Mouse (Mus musculus): ENCODE data around the gene Gm20479. TPM values are rescaled to one million over a fixed set of nuclear protein-coding genes. Genes with fewer than 3 reads are reported as not detected.

Gene Gm20479
- polyA plus RNA-seq, 1 experiment from 2014 or later, result 1.9 TPM

GRCm38 (mm10) chr7:27345444-27345843, 11.8 kb downstream of the Gm20479 start:
- Histone ChIP-seq H3K4me3 (ENCODE audit: low read length) (no peak overlapping the region), H3K27ac (ENCODE audit: low read depth, low read length) (no peak overlapping the region), H3K4me1 (ENCODE audit: control insufficient read depth, insufficient read depth, low read length) (no peaks in the 10 kb centered on the region), H3K36me3 (ENCODE audit: control insufficient read depth, insufficient read depth, low read length) (peaks cover 24% of the 10 kb centered on the region), H3K9me3 (ENCODE audit: control insufficient read depth, low read length) (no peaks in the 10 kb centered on the region), H3K9ac (ENCODE audit: low read depth, low read length) (no peak overlapping the region), H3K4me2 (replicated peaks; ENCODE audit: low read depth, low read length) (no peak overlapping the region), H3K27me3 (ENCODE audit: control insufficient read depth, insufficient read depth, low read length) (no peaks in the 10 kb centered on the region)
- 26% methylated on average over 6 of the region's 6 CpGs for WGBS
- ATAC-seq (ENCODE audit: low FRiP score, low TSS enrichment), result 0 out of 2 replicates have a peak, but pooled peaks have one; percentile 30

GRCm38 (mm10) chr7:27342595-27342994, 14.6 kb downstream of the Gm20479 start:
- H3K4me2 ChIP-seq (replicated peaks; ENCODE audit: low read depth, low read length), result no peak overlapping the region
- no peak overlapping the region for H3K9ac ChIP-seq (ENCODE audit: low read depth, low read length)
- H3K27ac ChIP-seq (ENCODE audit: low read depth, low read length), result no peak overlapping the region
- no peaks in the 10 kb centered on the region for H3K9me3 ChIP-seq (ENCODE audit: control insufficient read depth, low read length)
- peaks cover 16% of the 10 kb centered on the region for H3K36me3 ChIP-seq (ENCODE audit: control insufficient read depth, insufficient read depth, low read length)
- peaks cover 17% of the 10 kb centered on the region for H3K27me3 ChIP-seq (ENCODE audit: control insufficient read depth, insufficient read depth, low read length)
- WGBS, result 51% methylated on average over 4 of the region's 4 CpGs
- no peak for ATAC-seq (ENCODE audit: low FRiP score, low TSS enrichment)
- no peak overlapping the region for H3K4me3 ChIP-seq (ENCODE audit: low read length)
- no peaks in the 10 kb centered on the region for H3K4me1 ChIP-seq (ENCODE audit: control insufficient read depth, insufficient read depth, low read length)

GRCm38 (mm10) chr7:27339519-27339918, 17.7 kb downstream of the Gm20479 start:
- ATAC-seq (ENCODE audit: low FRiP score, low TSS enrichment), result no peak
- peaks cover 44% of the 10 kb centered on the region for H3K27me3 ChIP-seq (ENCODE audit: control insufficient read depth, insufficient read depth, low read length)

GRCm38 (mm10) chr7:27339114-27339513, 18.1 kb downstream of the Gm20479 start:
- ATAC-seq (ENCODE audit: low FRiP score, low TSS enrichment), result no peak
- peaks cover 5% of the 10 kb centered on the region; the same call in 1 of the 2 replicates for H3K36me3 ChIP-seq (ENCODE audit: control insufficient read depth, insufficient read depth, low read length)
- H3K4me1 ChIP-seq (ENCODE audit: control insufficient read depth, insufficient read depth, low read length), result peaks cover 18% of the 10 kb centered on the region
- peaks cover 48% of the 10 kb centered on the region for H3K27me3 ChIP-seq (ENCODE audit: control insufficient read depth, insufficient read depth, low read length)
- H3K9ac ChIP-seq (ENCODE audit: low read depth, low read length), result no peak overlapping the region
- 69% methylated on average over 4 of the region's 4 CpGs for WGBS
- no peak overlapping the region for H3K4me3 ChIP-seq (ENCODE audit: low read length)
- H3K4me2 ChIP-seq (replicated peaks; ENCODE audit: low read depth, low read length), result no peak overlapping the region
- H3K9me3 ChIP-seq (ENCODE audit: control insufficient read depth, low read length), result no peaks in the 10 kb centered on the region
- H3K27ac ChIP-seq (ENCODE audit: low read depth, low read length), result no peak overlapping the region

More at GRCm38 (mm10) chr7:27339519-27339918, 17.7 kb downstream of the Gm20479 start:
- Histone ChIP-seq H3K4me3 (ENCODE audit: low read length) (no peak overlapping the region), H3K9ac (ENCODE audit: low read depth, low read length) (no peak overlapping the region), H3K4me2 (replicated peaks; ENCODE audit: low read depth, low read length) (no peak overlapping the region), H3K36me3 (ENCODE audit: control insufficient read depth, insufficient read depth, low read length) (peaks cover 9% of the 10 kb centered on the region), H3K9me3 (ENCODE audit: control insufficient read depth, low read length) (no peaks in the 10 kb centered on the region), H3K27ac (ENCODE audit: low read depth, low read length) (no peak overlapping the region), H3K4me1 (ENCODE audit: control insufficient read depth, insufficient read depth, low read length) (peaks cover 14% of the 10 kb centered on the region)
- 39% methylated on average over 7 of the region's 7 CpGs for WGBS

- 2% methylated on average over 35 of the region's 36 CpGs for WGBS
- H3K4me1 ChIP-seq (ENCODE audit: control insufficient read depth, insufficient read depth, low read length), result peaks cover 32% of the 10 kb centered on the region
- peak; percentile 71 for ATAC-seq (ENCODE audit: low FRiP score, low TSS enrichment)
Measured at GRCm38 (mm10) chr7:27337175-27337853, 19.9 kb downstream of the Gm20479 start, which contains the start of gene Ltbp4. Gene Ltbp4 (minus strand): TSS chr7:27337692.

GRCm38 (mm10) chr7:27335928-27336823, 21.0 kb downstream of the Gm20479 start:
- Histone ChIP-seq H3K4me1 (ENCODE audit: control insufficient read depth, insufficient read depth, low read length) (peaks cover 43% of the 10 kb centered on the region), H3K27me3 (ENCODE audit: control insufficient read depth, insufficient read depth, low read length) (peaks cover 71% of the 10 kb centered on the region), H3K4me3 (ENCODE audit: low read length) (peak overlapping the region; percentile 37), H3K4me2 (replicated peaks; ENCODE audit: low read depth, low read length) (peak overlapping the region; percentile 66), H3K9ac (ENCODE audit: low read depth, low read length) (peak overlapping the region; percentile 40; the same call in 1 of the 2 replicates), H3K36me3 (ENCODE audit: control insufficient read depth, insufficient read depth, low read length) (no peaks in the 10 kb centered on the region), H3K9me3 (ENCODE audit: control insufficient read depth, low read length) (no peaks in the 10 kb centered on the region), H3K27ac (ENCODE audit: low read depth, low read length) (no peak overlapping the region)
- ATAC-seq (ENCODE audit: low FRiP score, low TSS enrichment), result peak; percentile 76
- WGBS, result under 1% methylated on average over 47 of the region's 47 CpGs

More at GRCm38 (mm10) chr7:27337175-27337853, 19.9 kb downstream of the Gm20479 start, which contains the start of gene Ltbp4:
- Histone ChIP-seq H3K27me3 (ENCODE audit: control insufficient read depth, insufficient read depth, low read length) (peaks cover 66% of the 10 kb centered on the region), H3K36me3 (ENCODE audit: control insufficient read depth, insufficient read depth, low read length) (peaks cover 4% of the 10 kb centered on the region; the same call in 1 of the 2 replicates), H3K4me3 (ENCODE audit: low read length) (peak within 1 kb of the TSS; percentile 37), H3K27ac (ENCODE audit: low read depth, low read length) (no peak within 1 kb of the TSS), H3K9ac (ENCODE audit: low read depth, low read length) (peak within 1 kb of the TSS; percentile 40; the same call in 1 of the 2 replicates), H3K9me3 (ENCODE audit: control insufficient read depth, low read length) (no peaks in the 10 kb centered on the region), H3K4me2 (replicated peaks; ENCODE audit: low read depth, low read length) (peak within 1 kb of the TSS; percentile 66)

- no peaks in the 10 kb centered on the region for H3K36me3 ChIP-seq (ENCODE audit: control insufficient read depth, insufficient read depth, low read length)
- WGBS, result 52% methylated on average over 15 of the region's 15 CpGs
- H3K27ac ChIP-seq (ENCODE audit: low read depth, low read length), result 0 out of 2 replicates have a peak overlapping the region, but pooled peaks have one; percentile 30
- H3K27me3 ChIP-seq (ENCODE audit: control insufficient read depth, insufficient read depth, low read length), result peaks cover 75% of the 10 kb centered on the region
- no peak overlapping the region for H3K4me2 ChIP-seq (replicated peaks; ENCODE audit: low read depth, low read length)
- ATAC-seq (ENCODE audit: low FRiP score, low TSS enrichment), result no peak
- no peak overlapping the region for H3K4me3 ChIP-seq (ENCODE audit: low read length)
- peaks cover 48% of the 10 kb centered on the region for H3K4me1 ChIP-seq (ENCODE audit: control insufficient read depth, insufficient read depth, low read length)
- no peaks in the 10 kb centered on the region for H3K9me3 ChIP-seq (ENCODE audit: control insufficient read depth, low read length)
- no peak overlapping the region for H3K9ac ChIP-seq (ENCODE audit: low read depth, low read length)
Measured at GRCm38 (mm10) chr7:27335011-27335720, 22.1 kb downstream of the Gm20479 start.

GRCm38 (mm10) chr7:27334405-27334911, 22.8 kb downstream of the Gm20479 start:
- peaks cover 50% of the 10 kb centered on the region for H3K4me1 ChIP-seq (ENCODE audit: control insufficient read depth, insufficient read depth, low read length)
- WGBS, result 2% methylated on average over 32 of the region's 32 CpGs
- no peaks in the 10 kb centered on the region for H3K36me3 ChIP-seq (ENCODE audit: control insufficient read depth, insufficient read depth, low read length)
- H3K4me2 ChIP-seq (replicated peaks; ENCODE audit: low read depth, low read length), result peak overlapping the region; percentile 90
- H3K9me3 ChIP-seq (ENCODE audit: control insufficient read depth, low read length), result no peaks in the 10 kb centered on the region
- no peak overlapping the region for H3K4me3 ChIP-seq (ENCODE audit: low read length)
- no peak overlapping the region for H3K9ac ChIP-seq (ENCODE audit: low read depth, low read length)
- peaks cover 80% of the 10 kb centered on the region for H3K27me3 ChIP-seq (ENCODE audit: control insufficient read depth, insufficient read depth, low read length)
- H3K27ac ChIP-seq (ENCODE audit: low read depth, low read length), result no peak overlapping the region
- no peak for ATAC-seq (ENCODE audit: low FRiP score, low TSS enrichment)

Data from kidney, embryonic 14.5 days (tissue).